Mouse (Mus musculus) retina, embryonic 14.5 days (tissue): ENCODE results near the gene Rybp.

ENCODE experiments used
- DNase-seq: peaks from one replicate; pipeline ENCODE4 v3.0.0-alpha.2; 2015; ENCODE audit warnings: low spot score

The Rybp gene

GRCm38 (mm10) chr6:100288016-100288729 is 888 bp upstream of the Rybp start:
- peak; percentile 20 for DNase-seq

DNA sequence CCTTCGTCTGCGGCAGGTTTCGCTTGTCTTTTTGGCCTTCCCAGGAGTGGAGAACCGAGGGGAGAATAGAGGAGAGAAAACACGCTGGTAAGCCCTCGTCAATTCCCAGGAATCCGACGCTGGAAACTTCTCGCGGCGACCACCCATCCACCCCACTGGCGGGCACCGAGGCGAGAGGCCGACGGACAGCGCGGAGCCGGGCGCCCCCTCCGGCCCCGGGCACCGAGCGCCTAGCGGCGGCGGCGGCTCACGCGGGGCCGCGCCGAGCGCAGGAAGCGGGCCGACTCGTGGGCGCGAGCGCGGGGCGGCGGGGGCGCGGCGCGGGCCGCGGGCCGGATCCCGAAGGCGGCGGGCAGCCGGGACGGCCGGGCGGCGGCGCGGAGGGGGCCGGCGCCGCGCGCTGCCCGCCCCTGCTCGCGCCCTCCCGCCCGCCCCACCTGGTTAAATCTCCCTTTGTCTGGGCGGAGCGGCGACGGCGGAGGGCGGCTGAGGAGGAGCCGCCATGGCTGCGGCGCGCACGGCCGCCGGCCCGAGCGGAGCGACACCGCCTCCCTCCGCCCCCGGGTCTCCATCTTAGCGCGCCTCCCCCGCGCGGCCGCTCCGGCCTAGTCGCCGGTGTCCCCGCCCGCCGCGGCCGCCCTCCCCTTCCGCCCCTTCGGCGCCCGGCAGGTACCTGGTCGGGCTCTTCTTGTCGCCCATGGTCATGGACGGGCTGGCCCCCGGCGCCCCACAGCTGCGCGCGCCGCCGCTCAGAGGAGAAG is 532 bp downstream of the Rybp start:
- peak; percentile 64 for DNase-seq

- peak; percentile 16 for DNase-seq
Measured at GRCm38 (mm10) chr6:100285985-100286572, 1.2 kb downstream of the Rybp start.

DNA sequence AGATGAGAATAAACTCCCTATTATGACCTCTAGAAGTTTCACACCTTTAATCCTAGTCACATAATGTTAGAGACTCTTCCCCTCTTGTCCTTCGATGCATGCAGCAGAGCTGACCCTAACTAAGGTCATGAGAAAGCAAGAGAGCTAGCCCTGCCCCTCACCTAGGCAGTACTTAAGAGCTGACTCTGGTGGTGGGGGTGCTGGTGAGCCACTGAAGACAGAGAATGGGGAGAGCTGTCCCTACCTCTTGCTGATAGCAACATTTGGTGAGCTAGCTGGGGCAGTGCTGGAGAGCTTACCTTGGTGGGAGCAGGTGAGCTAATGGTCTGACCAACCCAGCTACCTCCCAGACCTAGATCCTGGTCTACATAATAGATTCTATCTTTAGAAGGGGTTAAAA is 8.4 kb downstream of the Rybp start:
- DNase-seq = no peak

- no peak for DNase-seq
Measured at GRCm38 (mm10) chr6:100276344-100276743, 10.9 kb downstream of the Rybp start.

DNA sequence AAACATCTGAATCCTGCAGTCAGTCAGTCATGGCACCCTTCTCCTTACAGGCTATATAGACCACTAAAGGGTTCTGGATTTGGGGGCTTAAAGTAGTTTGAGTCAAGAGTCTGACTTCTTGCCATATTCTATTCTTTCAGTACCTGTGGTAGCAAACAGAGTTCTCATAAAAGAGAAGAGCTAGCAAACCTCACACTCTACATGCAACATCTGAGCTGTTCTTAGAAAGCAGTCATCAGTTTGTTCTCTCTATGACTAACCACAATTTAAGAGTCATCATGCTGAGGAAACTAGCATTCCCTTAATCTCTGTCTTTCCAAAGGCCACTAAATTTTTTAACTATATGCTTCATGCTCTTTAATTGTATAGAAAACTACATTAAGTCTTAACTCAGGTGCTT is 11.6 kb downstream of the Rybp start:
- DNase-seq = no peak

GRCm38 (mm10) chr6:100273556-100273955 is 13.7 kb downstream of the Rybp start:
- DNase-seq = no peak

- no peak for DNase-seq
Measured at GRCm38 (mm10) chr6:100271992-100272391, 15.3 kb downstream of the Rybp start.

- DNase-seq = no peak
Measured at GRCm38 (mm10) chr6:100270765-100271164, 16.5 kb downstream of the Rybp start.

GRCm38 (mm10) chr6:100259607-100260006 is 27.7 kb downstream of the Rybp start:
- no peak for DNase-seq

DNA sequence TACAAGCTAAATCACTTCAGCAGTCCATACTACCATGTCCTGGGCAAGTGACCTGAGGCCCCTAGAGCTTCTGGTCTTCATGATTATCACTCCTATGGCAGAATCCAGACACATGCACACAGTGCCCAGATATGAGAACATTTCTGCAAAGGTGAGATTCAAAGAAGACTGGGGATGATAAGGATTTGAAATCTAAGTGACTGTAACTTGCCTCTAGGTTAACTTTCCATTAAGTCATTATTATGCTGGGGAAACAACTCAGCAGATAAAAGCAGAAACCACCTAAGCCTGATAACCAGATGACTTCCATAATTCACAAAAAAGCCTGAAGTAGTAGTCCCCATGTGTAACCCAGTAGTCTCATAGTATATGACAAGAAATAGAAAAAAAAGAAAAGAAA is 29.0 kb downstream of the Rybp start:
- no peak for DNase-seq

DNA sequence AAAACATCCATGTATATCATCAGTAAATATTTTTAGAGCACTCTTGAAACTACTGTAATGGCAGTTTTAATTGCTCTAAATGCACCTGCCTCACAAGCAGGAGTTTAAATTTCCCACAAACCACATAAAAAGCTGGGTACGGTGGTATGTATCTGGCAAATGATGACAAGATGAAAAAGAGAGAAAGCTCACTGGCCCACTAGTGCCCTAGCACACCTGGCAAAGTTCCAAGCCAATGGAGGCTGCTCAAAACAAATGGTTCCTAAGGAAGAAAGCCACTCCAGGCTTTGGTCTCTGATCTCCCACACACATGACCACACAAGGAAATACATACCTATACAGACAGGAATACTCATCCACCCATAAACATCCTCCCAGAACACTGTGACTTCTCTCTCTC is 31.9 kb downstream of the Rybp start:
- DNase-seq = no peak

DNA sequence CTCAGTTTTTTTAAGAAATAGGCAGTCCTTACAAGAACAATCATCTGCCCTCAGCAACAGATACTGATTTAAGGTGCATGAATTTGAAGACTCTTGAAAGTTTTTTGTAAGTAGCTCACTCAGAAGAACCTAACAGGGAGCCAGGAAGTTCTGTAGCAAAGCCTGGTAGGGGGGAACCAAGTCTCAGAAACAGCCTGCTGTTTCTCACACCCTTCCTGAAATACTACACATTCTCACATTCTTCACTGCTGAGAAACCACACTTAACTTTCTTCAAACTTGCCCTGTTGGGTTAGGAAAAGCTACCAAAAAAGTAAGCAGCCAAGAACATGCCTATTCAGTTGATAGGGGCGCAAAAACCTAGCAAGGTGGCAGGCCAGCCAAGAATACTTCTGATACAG is 32.6 kb downstream of the Rybp start:
- DNase-seq = no peak

DNA sequence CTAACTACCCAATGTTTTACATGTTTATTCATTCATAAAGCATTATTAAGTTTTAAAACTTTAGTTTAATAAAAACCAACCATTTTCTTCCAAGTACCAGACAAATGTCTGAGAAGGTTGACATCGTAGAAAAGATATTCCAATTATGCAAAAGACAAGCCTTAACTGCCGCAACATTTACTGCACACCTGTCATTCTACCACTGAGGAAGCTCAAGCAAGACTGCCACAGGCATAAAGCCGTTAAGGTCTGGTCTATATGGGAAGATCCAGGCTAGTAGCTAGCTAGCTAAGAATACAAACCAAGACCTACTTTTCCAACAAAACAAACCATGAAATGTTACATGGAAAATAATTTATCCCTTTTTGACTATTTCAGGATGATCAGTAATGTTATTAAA is 42.8 kb downstream of the Rybp start:
- DNase-seq = no peak

GRCm38 (mm10) chr6:100235036-100235435 is 52.2 kb downstream of the Rybp start:
- DNase-seq = no peak

GRCm38 (mm10) chr6:100233522-100233921 is 53.8 kb downstream of the Rybp start:
- DNase-seq = no peak

DNA sequence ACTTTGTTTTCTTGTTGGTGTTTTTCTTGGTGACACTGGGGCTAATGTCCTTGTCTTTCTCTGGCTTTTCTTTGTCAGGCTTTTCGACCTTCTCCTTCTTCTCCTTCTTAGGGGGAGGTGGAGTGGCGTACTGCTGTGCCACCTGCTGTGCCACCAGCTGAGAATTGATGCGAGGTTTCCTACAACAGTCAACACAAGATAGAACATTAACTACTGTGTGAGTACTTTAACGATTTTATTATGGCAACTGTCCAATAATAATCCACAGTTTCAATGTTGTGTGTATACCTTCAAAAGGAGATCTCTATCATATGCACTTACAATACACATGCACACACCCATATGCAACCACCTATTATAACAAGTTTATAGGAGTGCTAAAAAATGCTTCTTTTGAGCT is 54.2 kb downstream of the Rybp start:
- DNase-seq = no peak

DNA sequence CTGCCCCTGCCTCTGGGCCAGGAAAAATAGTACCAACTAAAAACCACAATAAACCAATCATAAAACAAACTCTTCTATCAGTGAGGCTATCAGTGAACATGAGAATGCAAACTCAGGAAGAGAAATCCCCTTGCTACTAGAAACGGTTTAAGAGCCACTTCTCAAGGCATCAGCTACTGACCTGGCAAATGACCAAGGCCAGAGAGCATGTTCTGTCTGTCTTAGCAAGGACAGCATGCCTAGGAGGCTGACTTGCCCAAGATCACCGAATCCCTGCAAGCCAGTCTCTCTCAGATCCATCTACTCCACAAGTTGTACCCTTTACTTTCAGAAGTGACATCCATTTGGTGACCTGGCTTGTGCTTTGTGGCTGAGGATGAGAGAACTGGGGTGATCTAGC is 61.1 kb downstream of the Rybp start:
- no peak for DNase-seq

GRCm38 (mm10) chr6:100223932-100224331 is 63.4 kb downstream of the Rybp start:
- no peak for DNase-seq

DNA sequence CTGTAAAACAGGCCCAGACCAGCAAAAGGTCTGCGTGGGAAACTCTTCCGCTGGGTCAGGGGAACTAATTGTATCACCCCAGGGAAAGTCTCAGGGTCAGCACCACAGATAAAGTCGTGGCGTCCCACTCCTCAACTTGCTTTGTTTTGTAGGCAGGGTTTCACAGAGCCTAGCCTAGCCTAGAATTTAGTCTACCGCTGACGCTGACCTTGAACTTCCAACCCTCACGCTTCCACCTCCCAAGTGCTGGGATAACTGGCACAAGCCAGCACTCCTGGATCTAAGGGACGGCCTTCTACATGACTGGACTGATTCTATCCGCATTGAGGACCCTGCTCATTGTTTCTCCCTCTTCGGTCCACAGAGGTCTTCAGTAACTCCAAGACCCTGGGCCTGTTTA is 63.9 kb downstream of the Rybp start:
- no peak for DNase-seq

DNA sequence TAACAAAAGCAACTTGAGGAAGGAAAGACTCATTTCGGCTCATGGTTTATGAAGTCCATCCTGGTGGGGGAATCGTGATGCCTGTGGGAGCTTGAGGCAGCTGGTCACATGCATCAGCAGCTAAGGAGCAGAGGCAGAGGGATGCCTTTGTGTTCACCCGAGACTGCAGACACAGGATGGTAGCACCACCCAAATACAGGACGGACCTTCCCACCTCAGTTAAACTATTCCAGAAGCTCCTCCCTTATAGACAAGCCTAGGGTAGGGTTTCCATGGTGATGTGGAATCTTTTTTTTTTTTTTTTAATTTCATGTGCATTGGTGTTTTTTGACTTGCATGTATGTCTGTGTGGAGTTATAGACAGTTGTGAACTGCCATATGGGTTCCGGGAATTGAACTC is 64.4 kb downstream of the Rybp start:
- DNase-seq = no peak

DNA sequence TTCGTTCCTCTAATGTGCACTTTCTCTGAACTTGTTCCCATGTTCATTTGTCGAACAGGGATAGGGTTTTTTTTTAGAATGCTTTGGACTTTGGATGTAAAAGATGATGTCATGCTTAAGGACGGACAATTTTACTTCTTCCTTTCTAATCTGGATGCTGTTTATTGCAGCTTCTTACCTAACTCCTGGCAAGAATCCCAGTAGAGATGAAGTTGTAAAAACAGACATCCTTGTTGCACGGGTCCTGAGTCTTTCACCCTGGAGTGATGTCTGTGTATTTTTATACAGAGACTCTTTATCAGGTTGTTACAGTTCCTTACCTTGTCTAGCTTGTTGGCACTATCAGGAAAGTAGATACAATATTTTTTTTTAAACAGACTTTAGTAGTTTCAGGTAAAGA is 65.5 kb downstream of the Rybp start:
- no peak for DNase-seq

DNA sequence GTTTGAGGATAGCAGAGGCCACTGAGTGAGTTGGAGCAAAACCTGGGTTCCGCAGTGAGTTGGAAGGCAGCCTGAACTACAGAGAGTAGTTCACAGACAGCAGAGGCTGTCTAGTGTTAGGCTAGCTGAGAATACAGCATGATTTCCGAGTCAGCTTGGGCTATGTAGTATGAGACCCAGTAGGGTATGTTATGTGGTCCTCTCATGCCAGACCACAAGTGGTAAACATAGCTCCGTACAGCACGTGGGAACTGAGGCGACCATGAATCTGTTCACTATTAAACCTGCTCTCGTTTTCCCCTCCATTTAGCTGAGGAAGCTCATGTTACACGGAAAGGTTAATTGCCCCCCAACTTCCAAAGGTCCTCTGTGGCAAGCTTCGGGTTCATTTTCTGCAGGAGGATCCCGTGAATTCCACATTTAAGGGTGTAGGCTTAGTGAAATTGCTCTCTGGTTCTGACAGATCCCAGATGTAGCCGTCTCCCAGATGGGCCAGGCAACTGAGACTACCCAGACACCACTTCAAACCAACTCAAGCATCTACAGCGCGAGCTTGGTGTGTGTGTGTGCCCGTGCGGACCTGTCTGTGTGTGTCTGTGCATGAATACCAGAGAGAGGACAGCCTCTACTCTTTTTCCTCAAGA is 66.2 kb downstream of the Rybp start:
- DNase-seq = no peak
